ENCODE assay signal across 8 mouse cellular contexts in the genomic region with DNA sequence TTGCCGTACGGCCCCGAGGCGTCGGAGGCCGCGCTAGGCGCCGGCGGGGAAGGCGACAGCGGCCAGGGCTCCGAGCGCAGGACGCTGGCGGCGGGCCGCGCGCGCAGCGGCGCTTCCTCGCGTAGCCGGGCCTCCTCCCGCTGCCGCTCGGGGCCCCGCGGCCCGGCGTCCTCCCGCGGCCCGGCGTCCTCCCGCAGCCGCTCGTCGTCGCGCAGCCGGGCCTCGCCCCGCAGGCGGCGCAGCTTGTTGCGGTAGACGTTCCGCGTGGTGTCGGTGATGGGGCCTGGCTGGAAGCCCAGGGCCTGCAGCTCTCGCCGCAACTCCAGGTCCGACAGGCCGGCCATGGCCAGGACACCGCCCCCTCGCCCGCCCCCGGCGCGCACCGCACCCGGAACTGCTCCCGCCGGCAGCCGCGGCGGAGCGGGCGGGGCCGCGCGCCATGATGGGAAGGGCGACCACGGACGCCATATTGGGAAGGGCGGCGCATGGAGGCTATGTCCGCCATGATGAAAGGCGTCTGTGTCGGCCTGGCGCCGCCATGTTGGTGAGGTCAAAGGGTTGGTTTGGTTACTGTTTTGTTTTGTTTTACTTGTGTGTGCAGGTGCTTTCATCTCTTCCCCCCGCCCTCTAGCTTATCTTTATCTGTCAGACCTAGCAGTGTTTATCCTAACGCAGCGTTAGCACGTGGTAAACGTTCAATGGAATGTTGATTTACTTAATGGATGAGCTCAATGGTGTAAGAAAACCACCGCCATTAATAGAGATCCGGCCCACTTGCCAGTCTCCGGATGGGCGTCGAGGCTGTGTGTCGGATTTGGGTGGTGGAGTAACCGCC. TPM values are rescaled to one million over a fixed set of nuclear protein-coding genes. Genes with fewer than 3 reads are reported as not detected.
DNase-seq lines count a peak whose midpoint lies in the region; ATAC-seq and TF ChIP-seq lines count a peak whose summit lies in the region.

Gene Lemd2, minus strand, starts transcription at position 395 of the 835 bp plus-strand sequence.

- H3K27ac ChIP-seq in MEL (ENCODE audit: control insufficient read depth, low read depth, low read length) = peak within 1 kb of the TSS; percentile 70
- H3K27ac ChIP-seq in cerebellum, adult 2 months (ENCODE audit: insufficient read depth, low read length) = peak within 1 kb of the TSS; percentile 53
- H3K27ac ChIP-seq in forebrain, postnatal 0 days (ENCODE audit: low read depth, low read length) = peak within 1 kb of the TSS; percentile 97
- H3K27ac ChIP-seq in lung, embryonic 16.5 days (ENCODE audit: low read length) = peak within 1 kb of the TSS; percentile 94

- 4% methylated on average over 96 of the region's 97 CpGs for WGBS in cerebellum, adult 2 months
- 7% methylated on average over 64 of the region's 97 CpGs for WGBS in forebrain, postnatal 0 days
- WGBS in lung, embryonic 16.5 days = 3% methylated on average over 82 of the region's 97 CpGs

- TF ChIP-seq CTCF in MEL (IDR thresholded peaks at IDR 0.05 in 2 of 3, conservative IDR thresholded peaks at IDR 0.05 in 1 of 3; ENCODE audit: control insufficient read depth in 1 of 3, insufficient read depth in 1 of 3, low read depth in 2 of 3, low read length in 3 of 3, poor library complexity in 1 of 3, severe bottlenecking in 1 of 3) = no peak
- no peak for TF ChIP-seq CTCF in cerebellum, adult 2 months (IDR thresholded peaks at IDR 0.05; ENCODE audit: borderline replicate concordance, insufficient read depth, low read depth, low read length)
- peak; percentile 40; the same call in 1 of the 2 replicates for TF ChIP-seq CTCF in forebrain, postnatal 0 days (IDR thresholded peaks at IDR 0.05; ENCODE audit: low read depth)

- peak; percentile 95 for DNase-seq in MEL (ENCODE audit: low read depth, low spot score)
- DNase-seq in cerebellum, adult 2 months = peak; percentile 97
- DNase-seq in forebrain, postnatal 0 days = peak; percentile 95
- peak; percentile 97 for DNase-seq in heart, postnatal 4 days
- peak; percentile 87 for DNase-seq in layer of hippocampus, adult 9-10 months (ENCODE audit: low spot score)
- DNase-seq in ovary, postnatal 10 days (ENCODE audit: low spot score) = peak; percentile 88
- DNase-seq in thymus, postnatal 10 days (ENCODE audit: low spot score in 2 of 2) = peak; percentile 91 to 97

- H3K79me2 ChIP-seq in MEL (ENCODE audit: control insufficient read depth, insufficient read depth, low read length, poor library complexity) = peaks cover 21% of the 10 kb centered on the region

- peak within 1 kb of the TSS; percentile 91 for H3K4me2 ChIP-seq in forebrain, postnatal 0 days (ENCODE audit: low read depth)
- peak within 1 kb of the TSS; percentile 91 for H3K4me2 ChIP-seq in lung, embryonic 16.5 days (ENCODE audit: low read depth, low read length)

- no peak for TF ChIP-seq RAD21 in MEL (IDR thresholded peaks at IDR 0.05; ENCODE audit: low read depth, low read length)

- ATAC-seq in forebrain, postnatal 0 days = peak; percentile 96
- peak; percentile 97 for ATAC-seq in lung, embryonic 16.5 days (ENCODE audit: low read depth)

- peaks cover 0 to 10% of the 10 kb centered on the region in 2 experiments; a peak in 2 of 4 replicates for H3K36me3 ChIP-seq in MEL (ENCODE audit: control insufficient read depth in 1 of 2, insufficient read depth in 2 of 2, low read length in 2 of 2)
- peaks cover 20% of the 10 kb centered on the region for H3K36me3 ChIP-seq in forebrain, postnatal 0 days (ENCODE audit: insufficient read depth)
- peaks cover 14% of the 10 kb centered on the region for H3K36me3 ChIP-seq in lung, embryonic 16.5 days (ENCODE audit: control insufficient read depth, insufficient read depth, low read length)

- H3K9ac ChIP-seq in MEL (ENCODE audit: control insufficient read depth, low read depth, low read length, poor library complexity, severe bottlenecking) = peak within 1 kb of the TSS; percentile 98
- peak within 1 kb of the TSS; percentile 90 for H3K9ac ChIP-seq in forebrain, postnatal 0 days
- H3K9ac ChIP-seq in lung, embryonic 16.5 days (ENCODE audit: low read length) = peak within 1 kb of the TSS; percentile 99

- TF ChIP-seq POLR2A in MEL (IDR thresholded peaks at IDR 0.05; ENCODE audit: control insufficient read depth in 1 of 2, insufficient read depth in 1 of 2, low read depth in 1 of 2, low read length in 2 of 2, poor library complexity in 1 of 2) = peak; percentile 70 to 75; a peak in 3 of 4 replicates
- TF ChIP-seq POLR2A in cerebellum, adult 2 months (IDR thresholded peaks at IDR 0.05; ENCODE audit: borderline replicate concordance, insufficient read depth, low read length) = peak; percentile 33

- no peaks in the 10 kb centered on the region for H3K9me3 ChIP-seq in MEL (replicated peaks; ENCODE audit: insufficient read depth, low read length)
- no peaks in the 10 kb centered on the region for H3K9me3 ChIP-seq in forebrain, postnatal 0 days (ENCODE audit: low read length)
- H3K9me3 ChIP-seq in lung, embryonic 16.5 days (ENCODE audit: control insufficient read depth, low read length) = no peaks in the 10 kb centered on the region

- peak within 1 kb of the TSS; percentile 83 to 98 for H3K4me3 ChIP-seq in MEL (ENCODE audit: control insufficient read depth in 1 of 2, insufficient read depth in 1 of 2, low read depth in 2 of 2, low read length in 2 of 2)
- peak within 1 kb of the TSS; percentile 60 for H3K4me3 ChIP-seq in cerebellum, adult 2 months (replicated peaks; ENCODE audit: insufficient read depth, low read depth, low read length)
- peak within 1 kb of the TSS; percentile 79 for H3K4me3 ChIP-seq in forebrain, postnatal 0 days (ENCODE audit: low read depth, low read length)
- H3K4me3 ChIP-seq in lung, embryonic 16.5 days (ENCODE audit: low read length) = peak within 1 kb of the TSS; percentile 89

- H3K4me1 ChIP-seq in MEL (ENCODE audit: control insufficient read depth in 1 of 2, insufficient read depth in 2 of 2, low read length in 2 of 2) = peaks cover 3 to 15% of the 10 kb centered on the region in 2 experiments; a peak in 3 of 4 replicates
- H3K4me1 ChIP-seq in cerebellum, adult 2 months (ENCODE audit: control insufficient read depth, insufficient read depth, low read length) = peaks cover 8% of the 10 kb centered on the region; the same call in 1 of the 2 replicates
- H3K4me1 ChIP-seq in forebrain, postnatal 0 days (ENCODE audit: insufficient read depth) = peaks cover 4% of the 10 kb centered on the region; the same call in 1 of the 2 replicates
- peaks cover 16% of the 10 kb centered on the region for H3K4me1 ChIP-seq in lung, embryonic 16.5 days (replicated peaks; ENCODE audit: control insufficient read depth, insufficient read depth, low read length)

- peak in 1 of 2 experiments; percentile 47; a peak in 2 of 4 replicates for TF ChIP-seq EP300 in MEL (IDR thresholded peaks at IDR 0.05; ENCODE audit: low read depth in 1 of 2, low read length in 2 of 2)

- no peaks in the 10 kb centered on the region for H3K27me3 ChIP-seq in MEL (ENCODE audit: control insufficient read depth in 1 of 2, insufficient read depth in 2 of 2, low read length in 2 of 2)
- no peaks in the 10 kb centered on the region for H3K27me3 ChIP-seq in cerebellum, adult 2 months (ENCODE audit: control insufficient read depth, insufficient read depth, low read length)
- no peaks in the 10 kb centered on the region for H3K27me3 ChIP-seq in forebrain, postnatal 0 days (ENCODE audit: insufficient read depth, low read length)
- H3K27me3 ChIP-seq in lung, embryonic 16.5 days (ENCODE audit: control insufficient read depth, insufficient read depth, low read depth, low read length) = no peaks in the 10 kb centered on the region

TF ChIP-seq in MEL, 35 proteins besides CTCF, POLR2A, EP300 and RAD21 (continues in another document):
- peak; percentile 93 for TF ChIP-seq ELF1 (IDR thresholded peaks at IDR 0.05; ENCODE audit: low read depth, low read length)
- peak; percentile 82 for TF ChIP-seq MYC (IDR thresholded peaks at IDR 0.05; ENCODE audit: low read depth, low read length)
- peak; percentile 56; the same call in 1 of the 2 replicates for TF ChIP-seq POLR2AphosphoS5 (IDR thresholded peaks at IDR 0.05; ENCODE audit: borderline replicate concordance, low read depth, low read length)
- TF ChIP-seq POLR2AphosphoS2 (IDR thresholded peaks at IDR 0.05; ENCODE audit: low read length) = 0 out of 2 replicates have a peak, but pooled peaks have one; percentile 30
- TF ChIP-seq SIN3A (IDR thresholded peaks at IDR 0.05; ENCODE audit: low read length) = peak; percentile 82
- TF ChIP-seq KAT2A (conservative IDR thresholded peaks at IDR 0.05; ENCODE audit: low read depth, low read length) = peak; percentile 81; the same call in 1 of the 2 replicates
- peak; percentile 95 for TF ChIP-seq MAZ (IDR thresholded peaks at IDR 0.05; ENCODE audit: low read depth, low read length)
- no peak for TF ChIP-seq GABPA (IDR thresholded peaks at IDR 0.05; ENCODE audit: low read depth, low read length)
- TF ChIP-seq ZKSCAN1 (IDR thresholded peaks at IDR 0.05; ENCODE audit: low read depth, low read length) = no peak
- peak; percentile 79 for TF ChIP-seq NELFE (IDR thresholded peaks at IDR 0.05; ENCODE audit: low read depth, low read length)
- peak; percentile 97 for TF ChIP-seq RCOR1 (IDR thresholded peaks at IDR 0.05; ENCODE audit: low read depth, low read length)
- no peak for TF ChIP-seq USF1 (IDR thresholded peaks at IDR 0.05; ENCODE audit: low read depth, low read length)
- TF ChIP-seq HCFC1 (IDR thresholded peaks at IDR 0.05; ENCODE audit: low read depth, low read length) = peak; percentile 96
- peak; percentile 76 for TF ChIP-seq MAX (IDR thresholded peaks at IDR 0.05; ENCODE audit: low read length)
- peak; percentile 78; the same call in 1 of the 2 replicates for TF ChIP-seq MXI1 (IDR thresholded peaks at IDR 0.05; ENCODE audit: low read depth, low read length)
- no peak for TF ChIP-seq MEF2A (IDR thresholded peaks at IDR 0.05; ENCODE audit: extremely low read depth, insufficient replicate concordance, low read depth, low read length, poor library complexity, severe bottlenecking)
- no peak for TF ChIP-seq TBP (IDR thresholded peaks at IDR 0.05; ENCODE audit: low read depth, low read length)
- no peak for TF ChIP-seq MYB (IDR thresholded peaks at IDR 0.05; ENCODE audit: low read depth, low read length)
- no peak; the same call in none of the 2 replicates for TF ChIP-seq TCF12 (IDR thresholded peaks at IDR 0.05; ENCODE audit: low read depth, low read length)

RNA-seq across cellular contexts. Expression of gene Lemd2, which starts in this region (rescaled TPM):
- total RNA-seq in MEL (2012; rRNA removed) = 35.5 and 46.8 TPM in 2 replicates
- polyA plus RNA-seq in MEL (2012; ENCODE audit: insufficient read depth in 1 of 2, insufficient read length in 2 of 2, low read depth in 1 of 2, low replicate concordance in 2 of 2, missing spikeins in 1 of 2) = 10 to 100 TPM in 1 of 2 experiments, not detected in 1; 59.7 TPM
- 76.4 and 76.5 TPM in 2 replicates for polyA plus RNA-seq in cerebellum, adult 2 months (2012; rRNA removed)
- total RNA-seq in forebrain, postnatal 0 days (2014; rRNA removed) = 86.9 and 90.7 TPM in 2 replicates
- polyA plus RNA-seq in forebrain, postnatal 0 days (2015; fragmentation: Nextera tagmentation; extraction: Ambion mirVana) = 17.7 and 19.2 TPM in 2 replicates
- total RNA-seq in heart, postnatal 4 days (2021) = 10 to 100 TPM; 35.3 to 36.4 TPM
- polyA plus RNA-seq in lung, embryonic 16.5 days (2015; fragmentation: Nextera tagmentation; extraction: Ambion mirVana) = 7.2 and 9.9 TPM in 2 replicates

Comparison
In these comparisons a context has a peak if more than half of its experiments do, and no peak if none do; other contexts are left out.
1. Peak in every context shown above with its lines: DNase-seq, ATAC-seq, H3K4me3 ChIP-seq and H3K27ac ChIP-seq.